Mouse (Mus musculus): ENCODE data around the gene Tns3.

- TF ChIP-seq CTCF (IDR thresholded peaks at IDR 0.05; ENCODE audit: low read depth, low read length) (no peak), EP300 (IDR thresholded peaks at IDR 0.05; ENCODE audit: insufficient read depth, low read depth, low read length) (no peak), POLR2A (IDR thresholded peaks at IDR 0.05; ENCODE audit: insufficient read depth, low read length) (no peak)
Observed at GRCm38 (mm10) chr11:8495801-8496200, 168.5 kb downstream of the Tns3 start.
